Mouse (Mus musculus) monocyte, adult 5-6 weeks (primary cell): ENCODE measurements around the gene Ikzf3. TPM values are rescaled to one million over a fixed set of nuclear protein-coding genes. Genes with fewer than 3 reads are reported as not detected.

ENCODE experiments used
- ATAC-seq: fragments of 153-309, 156-312 bp; replicated peaks from 2 replicates; pipeline ENCODE4 v1.8.0; 2017; ENCODE audit warnings: mild to moderate bottlenecking; ENCODE audit not compliant: low TSS enrichment, insufficient number of reproducible peaks, severe bottlenecking, poor library complexity, low FRiP score
- total RNA-seq: library from RNA; stranded (forward); fragments of 200-1000, 200-491, 200-594 nt; gene quantifications from 3 replicates; pipeline ENCODE4 v1.2.3, GENCODE M21; 2017

Gene Ikzf3
- total RNA-seq, 1 experiment from 2014 or later = 102 TPM

- ATAC-seq = no peak
These were observed 65.8 kb downstream of the Ikzf3 start for GRCm38 (mm10) chr11:98479940-98480497.

GRCm38 (mm10) chr11:98479026-98479939 lies 66.5 kb downstream of the Ikzf3 start:
- no peak for ATAC-seq

GRCm38 (mm10) chr11:98477011-98477701 lies 68.7 kb downstream of the Ikzf3 start:
- ATAC-seq = no peak

- no peak for ATAC-seq
These were observed 69.4 kb downstream of the Ikzf3 start for GRCm38 (mm10) chr11:98476434-98476807.

GRCm38 (mm10) chr11:98475630-98476433 lies 70.0 kb downstream of the Ikzf3 start:
- ATAC-seq = no peak

GRCm38 (mm10) chr11:98474967-98475366 lies 70.9 kb downstream of the Ikzf3 start:
- ATAC-seq = no peak

- no peak for ATAC-seq
These were observed 71.8 kb downstream of the Ikzf3 start for GRCm38 (mm10) chr11:98473916-98474479.

- no peak for ATAC-seq
These were observed 73.1 kb downstream of the Ikzf3 start for GRCm38 (mm10) chr11:98472696-98473095.

GRCm38 (mm10) chr11:98470795-98471194 lies 75.0 kb downstream of the Ikzf3 start:
- ATAC-seq = peak; percentile 27; the same call in 1 of the 2 replicates

GRCm38 (mm10) chr11:98469761-98470714 lies 75.8 kb downstream of the Ikzf3 start:
- no peak for ATAC-seq

- no peak for ATAC-seq
These were observed 81.3 kb downstream of the Ikzf3 start for GRCm38 (mm10) chr11:98464516-98464915.

GRCm38 (mm10) chr11:98463911-98464310 lies 81.9 kb downstream of the Ikzf3 start:
- no peak for ATAC-seq

GRCm38 (mm10) chr11:98462255-98462654 lies 83.6 kb downstream of the Ikzf3 start:
- ATAC-seq = no peak

- no peak for ATAC-seq
These were observed 84.6 kb downstream of the Ikzf3 start for GRCm38 (mm10) chr11:98461109-98461720.

GRCm38 (mm10) chr11:98459860-98460259 lies 86.0 kb downstream of the Ikzf3 start:
- ATAC-seq = no peak

GRCm38 (mm10) chr11:98459071-98459741 lies 86.6 kb downstream of the Ikzf3 start:
- no peak for ATAC-seq
